Mouse (Mus musculus): ENCODE measurements around the gene Cic. TPM values are rescaled to one million over a fixed set of nuclear protein-coding genes. Genes with fewer than 3 reads are reported as not detected.

Cic gene
- polyA plus RNA-seq, 1 experiment from 2014 or later, result 33.3 TPM

DNA sequence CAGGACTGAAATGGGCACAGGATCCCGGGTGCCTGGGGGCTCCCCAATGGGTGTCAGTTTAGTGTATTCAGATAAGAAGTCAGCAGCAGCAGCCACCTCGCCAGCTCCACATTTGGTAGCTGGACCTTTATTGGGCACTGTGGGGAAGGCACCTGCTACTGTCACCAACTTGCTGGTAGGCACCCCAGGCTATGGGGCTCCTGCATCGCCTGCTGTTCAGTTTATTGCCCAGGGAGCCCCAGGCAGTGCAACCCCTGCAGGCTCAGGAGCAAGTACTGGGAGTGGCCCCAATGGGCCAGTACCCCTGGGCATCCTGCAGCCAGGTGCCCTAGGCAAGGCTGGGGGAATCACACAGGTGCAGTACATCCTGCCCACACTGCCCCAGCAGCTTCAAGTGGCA lies 21.2 kb downstream of the Cic start:
- Histone ChIP-seq H3K27ac (replicated peaks) (no peak overlapping the region), H3K4me1 (peaks cover 29% of the 10 kb centered on the region), H3K9me3 (replicated peaks) (no peaks in the 10 kb centered on the region), H3K9ac (replicated peaks) (no peak overlapping the region), H3K27me3 (replicated peaks) (no peaks in the 10 kb centered on the region), H3K36me3 (peaks cover 92% of the 10 kb centered on the region), H3K4me2 (no peak overlapping the region), H3K4me3 (replicated peaks) (no peak overlapping the region)
- 95% methylated on average over 3 of the region's 3 CpGs for WGBS
- ATAC-seq (ENCODE audit: low FRiP score), result no peak

- no peak overlapping the region for H3K27ac ChIP-seq (replicated peaks)
- no peaks in the 10 kb centered on the region for H3K9me3 ChIP-seq (replicated peaks)
- WGBS, result 98% methylated on average over 3 of the region's 3 CpGs
- no peaks in the 10 kb centered on the region for H3K27me3 ChIP-seq (replicated peaks)
- peaks cover 100% of the 10 kb centered on the region for H3K36me3 ChIP-seq
- no peak for ATAC-seq (ENCODE audit: low FRiP score)
- no peak overlapping the region for H3K9ac ChIP-seq (replicated peaks)
- peaks cover 18% of the 10 kb centered on the region for H3K4me1 ChIP-seq
- H3K4me2 ChIP-seq, result no peak overlapping the region
- no peak overlapping the region for H3K4me3 ChIP-seq (replicated peaks)
Measured at GRCm38 (mm10) chr7:25289925-25290324, 22.4 kb downstream of the Cic start.

- Histone ChIP-seq H3K27ac (replicated peaks) (no peak overlapping the region), H3K4me1 (peaks cover 20% of the 10 kb centered on the region), H3K27me3 (replicated peaks) (no peaks in the 10 kb centered on the region), H3K4me2 (no peak overlapping the region), H3K9me3 (replicated peaks) (no peaks in the 10 kb centered on the region), H3K36me3 (peaks cover 100% of the 10 kb centered on the region), H3K9ac (replicated peaks) (no peak overlapping the region), H3K4me3 (replicated peaks) (no peak overlapping the region)
- 100% methylated on average over 1 of the region's 1 CpGs for WGBS
- no peak for ATAC-seq (ENCODE audit: low FRiP score)
Measured at GRCm38 (mm10) chr7:25290463-25290862, 23.0 kb downstream of the Cic start.

- 88% methylated on average over 2 of the region's 2 CpGs for WGBS
- Histone ChIP-seq H3K9ac (replicated peaks) (no peak overlapping the region), H3K36me3 (peaks cover 100% of the 10 kb centered on the region), H3K4me3 (replicated peaks) (no peak overlapping the region), H3K27ac (replicated peaks) (peak overlapping the region; percentile 24; the same call in 1 of the 2 replicates), H3K4me1 (peaks cover 24% of the 10 kb centered on the region), H3K27me3 (replicated peaks) (no peaks in the 10 kb centered on the region), H3K4me2 (no peak overlapping the region), H3K9me3 (replicated peaks) (no peaks in the 10 kb centered on the region)
- ATAC-seq (ENCODE audit: low FRiP score), result no peak
Measured at GRCm38 (mm10) chr7:25290911-25291310, 23.4 kb downstream of the Cic start.

DNA sequence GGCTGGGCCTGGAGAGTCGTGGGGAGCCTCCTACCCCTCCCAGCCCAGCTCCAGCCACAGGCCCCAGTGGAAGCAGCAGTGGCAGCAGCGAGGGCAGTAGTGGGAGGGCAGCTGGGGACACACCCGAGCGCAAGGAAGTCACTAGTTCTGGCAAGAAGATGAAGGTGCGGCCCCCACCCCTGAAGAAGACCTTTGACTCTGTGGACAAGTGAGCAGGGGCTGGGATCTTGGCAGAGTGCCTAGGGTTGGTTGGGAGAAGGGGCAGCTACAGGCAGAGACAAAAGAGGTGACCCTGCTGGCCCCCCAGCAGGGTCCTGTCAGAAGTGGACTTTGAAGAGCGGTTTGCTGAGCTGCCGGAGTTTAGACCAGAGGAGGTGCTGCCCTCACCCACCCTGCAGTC lies 24.6 kb downstream of the Cic start:
- Histone ChIP-seq H3K9me3 (replicated peaks) (no peaks in the 10 kb centered on the region), H3K4me3 (replicated peaks) (no peak overlapping the region), H3K36me3 (peaks cover 91% of the 10 kb centered on the region), H3K27me3 (replicated peaks) (no peaks in the 10 kb centered on the region), H3K4me1 (peaks cover 34% of the 10 kb centered on the region), H3K27ac (replicated peaks) (peak overlapping the region; percentile 38), H3K4me2 (no peak overlapping the region), H3K9ac (replicated peaks) (no peak overlapping the region)
- WGBS, result 63% methylated on average over 7 of the region's 7 CpGs
- ATAC-seq (ENCODE audit: low FRiP score), result no peak

- H3K27ac ChIP-seq (replicated peaks), result 0 out of 2 replicates have a peak overlapping the region, but pooled peaks have one; percentile 11
- H3K4me2 ChIP-seq, result no peak overlapping the region
- peaks cover 80% of the 10 kb centered on the region for H3K36me3 ChIP-seq
- H3K9ac ChIP-seq (replicated peaks), result no peak overlapping the region
- H3K27me3 ChIP-seq (replicated peaks), result no peaks in the 10 kb centered on the region
- ATAC-seq (ENCODE audit: low FRiP score), result no peak
- peaks cover 37% of the 10 kb centered on the region for H3K4me1 ChIP-seq
- no peaks in the 10 kb centered on the region for H3K9me3 ChIP-seq (replicated peaks)
- WGBS, result 82% methylated on average over 10 of the region's 10 CpGs
- H3K4me3 ChIP-seq (replicated peaks), result no peak overlapping the region
Measured at GRCm38 (mm10) chr7:25293191-25293739, 25.8 kb downstream of the Cic start.

DNA sequence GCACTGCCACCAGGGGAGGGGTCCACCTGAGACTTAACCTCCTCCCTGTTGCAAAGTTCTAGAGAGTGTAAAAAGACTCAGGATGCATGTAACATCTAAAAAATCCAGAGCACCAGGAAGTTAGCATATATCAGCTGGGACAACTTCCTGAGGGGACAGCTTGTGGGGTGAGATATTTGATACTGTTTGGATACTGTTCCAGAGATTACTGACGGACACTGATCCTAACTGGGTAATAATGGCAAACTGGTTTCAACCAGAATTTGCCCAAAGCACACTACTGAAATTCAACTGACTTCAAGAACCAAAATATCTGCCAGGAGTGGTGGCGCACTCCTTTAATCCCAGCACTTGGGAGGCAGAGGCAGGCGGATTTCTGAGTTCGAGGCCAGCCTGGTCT lies 27.0 kb downstream of the Cic start:
- 93% methylated on average over 4 of the region's 4 CpGs for WGBS
- Histone ChIP-seq H3K36me3 (peaks cover 67% of the 10 kb centered on the region), H3K27ac (replicated peaks) (peak overlapping the region; percentile 37; the same call in 1 of the 2 replicates)

GRCm38 (mm10) chr7:25294960-25295722 lies 27.6 kb downstream of the Cic start:
- 86% methylated on average over 12 of the region's 12 CpGs for WGBS
- no peak for ATAC-seq (ENCODE audit: low FRiP score)
- Histone ChIP-seq H3K27ac (replicated peaks) (no peak overlapping the region), H3K36me3 (peaks cover 61% of the 10 kb centered on the region), H3K9me3 (replicated peaks) (no peaks in the 10 kb centered on the region), H3K27me3 (replicated peaks) (no peaks in the 10 kb centered on the region), H3K4me1 (peaks cover 44% of the 10 kb centered on the region), H3K9ac (replicated peaks) (no peak overlapping the region), H3K4me2 (peak overlapping the region; percentile 66; the same call in 1 of the 2 replicates), H3K4me3 (replicated peaks) (no peak overlapping the region)

More for the DNA sequence above, 27.0 kb downstream of the Cic start:
- Histone ChIP-seq H3K27me3 (replicated peaks) (no peaks in the 10 kb centered on the region), H3K4me3 (replicated peaks) (no peak overlapping the region), H3K4me2 (no peak overlapping the region), H3K9me3 (replicated peaks) (no peaks in the 10 kb centered on the region), H3K4me1 (peaks cover 44% of the 10 kb centered on the region), H3K9ac (replicated peaks) (no peak overlapping the region)
- no peak for ATAC-seq (ENCODE audit: low FRiP score)

- H3K36me3 ChIP-seq, result peaks cover 42% of the 10 kb centered on the region
- peak overlapping the region; percentile 66 for H3K4me2 ChIP-seq
- 2% methylated on average over 21 of the region's 21 CpGs for WGBS
- H3K4me3 ChIP-seq (replicated peaks), result peak overlapping the region; percentile 79
- peak overlapping the region; percentile 84 for H3K9ac ChIP-seq (replicated peaks)
- H3K9me3 ChIP-seq (replicated peaks), result no peaks in the 10 kb centered on the region
- peak; percentile 48 for ATAC-seq (ENCODE audit: low FRiP score)
- peak overlapping the region; percentile 98 for H3K27ac ChIP-seq (replicated peaks)
- peaks cover 39% of the 10 kb centered on the region for H3K4me1 ChIP-seq
- H3K27me3 ChIP-seq (replicated peaks), result no peaks in the 10 kb centered on the region
Measured at GRCm38 (mm10) chr7:25296945-25297453, 29.5 kb downstream of the Cic start.

- H3K9ac ChIP-seq (replicated peaks), result peak within 1 kb of the TSS; percentile 84
- peak within 1 kb of the TSS; percentile 98 for H3K27ac ChIP-seq (replicated peaks)
- H3K36me3 ChIP-seq, result peaks cover 35% of the 10 kb centered on the region
- peak within 1 kb of the TSS; percentile 79 for H3K4me3 ChIP-seq (replicated peaks)
- no peaks in the 10 kb centered on the region for H3K27me3 ChIP-seq (replicated peaks)
- H3K4me2 ChIP-seq, result peak within 1 kb of the TSS; percentile 66
- under 1% methylated on average over 50 of the region's 52 CpGs for WGBS
- ATAC-seq (ENCODE audit: low FRiP score), result peak; percentile 93
- no peaks in the 10 kb centered on the region for H3K9me3 ChIP-seq (replicated peaks)
- peaks cover 39% of the 10 kb centered on the region for H3K4me1 ChIP-seq
Measured at GRCm38 (mm10) chr7:25297454-25298325, 30.2 kb downstream of the Cic start, which contains the start of gene Pafah1b3. Gene Pafah1b3, minus strand, starts transcription at chr7:25297986.

DNA sequence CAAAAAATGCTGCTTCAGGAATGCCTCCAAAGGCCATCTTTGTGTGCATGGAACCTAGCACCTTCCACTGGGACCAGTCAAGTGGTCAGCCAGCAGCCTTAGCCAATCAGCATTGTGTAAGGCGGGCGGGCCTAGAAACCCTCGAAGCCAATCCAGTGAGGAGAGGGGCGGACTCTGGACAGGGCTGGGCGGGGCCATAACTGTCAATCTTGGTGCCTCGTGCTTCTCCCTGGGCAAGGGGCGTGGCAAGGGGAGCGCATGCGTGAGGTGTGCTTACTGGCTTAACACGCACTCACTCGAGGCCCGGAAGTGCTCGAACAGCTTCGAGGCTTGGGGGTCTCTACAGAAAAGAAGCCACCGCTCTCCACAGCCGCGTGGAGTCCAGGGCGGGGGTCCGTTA lies 33.6 kb downstream of the Cic start, which contains the start of gene Prr19:
Gene Prr19 (plus strand): TSS at position 349 of the 400 bp plus-strand sequence.
- WGBS, result 64% methylated on average over 19 of the region's 19 CpGs
- Histone ChIP-seq H3K4me1 (peaks cover 29% of the 10 kb centered on the region), H3K4me3 (replicated peaks) (no peak within 1 kb of the TSS), H3K36me3 (0 out of 2 replicates have a peak, but pooled peaks cover 2% of the 10 kb centered on the region), H3K4me2 (peak within 1 kb of the TSS; percentile 30; the same call in 1 of the 2 replicates), H3K27me3 (replicated peaks) (no peaks in the 10 kb centered on the region), H3K27ac (replicated peaks) (no peak within 1 kb of the TSS), H3K9ac (replicated peaks) (no peak within 1 kb of the TSS), H3K9me3 (replicated peaks) (no peaks in the 10 kb centered on the region)
- ATAC-seq (ENCODE audit: low FRiP score), result no peak
